Mouse (Mus musculus) heart, embryonic 15.5 days (tissue): ENCODE measurements at regions not wholly inside any gene's neighbourhood (a gene's known extent, or its start where the extent isn't known, plus 50 kb on each side); places are given as distances from the start of the nearest gene placed in this dataset.
"Not testable (repeated sequence)": the region's sequence is repeated elsewhere in the genome, so short reads cannot be mapped to it uniquely, and the experiment has no call there.

Experiments
- ATAC-seq: fragments of 200-750 bp; cut with Nextera tagmentation; replicated peaks from 2 replicates; pipeline ENCODE4 v1.8.0; 2017; ENCODE audit warnings: low read depth, moderate TSS enrichment; ENCODE audit not compliant: insufficient number of reproducible peaks, insufficient read depth, low FRiP score
- H3K27ac ChIP-seq: fragments of 300-500 bp; sonication (generic); 2 replicates; pipeline ENCODE4 v1.5.1; 2015; ENCODE audit warnings: mild to moderate bottlenecking, inconsistent platforms
- H3K27me3 ChIP-seq: fragments of 300-500 bp; sonication (generic); 2 replicates; pipeline ENCODE4 v1.6.1; 2015; ENCODE audit warnings: inconsistent platforms
- H3K36me3 ChIP-seq: fragments of 300-500 bp; sonication (generic); 2 replicates; pipeline ENCODE4 v1.6.1; 2015; ENCODE audit warnings: mild to moderate bottlenecking, inconsistent platforms
- H3K4me1 ChIP-seq: fragments of 300-500 bp; sonication (generic); replicated peaks from 2 replicates; pipeline ENCODE4 v1.6.1; 2015; ENCODE audit warnings: inconsistent platforms
- H3K4me2 ChIP-seq: fragments of 300-500 bp; sonication (generic); 2 replicates; pipeline ENCODE4 v1.6.1; 2015; ENCODE audit warnings: inconsistent platforms, mild to moderate bottlenecking, moderate library complexity
- H3K4me3 ChIP-seq: fragments of 300-500 bp; sonication (generic); 2 replicates; pipeline ENCODE4 v1.5.1; 2015; ENCODE audit warnings: mild to moderate bottlenecking, inconsistent platforms
- H3K9ac ChIP-seq: fragments of 300-500 bp; sonication (generic); 2 replicates; pipeline ENCODE4 v1.6.1; 2015; ENCODE audit warnings: mild to moderate bottlenecking, inconsistent platforms
- H3K9me3 ChIP-seq: fragments of 300-500 bp; sonication (generic); replicated peaks from 2 replicates; pipeline ENCODE4 v1.6.1; 2016; ENCODE audit warnings: inconsistent platforms
- WGBS: fragments of 180-500 bp; shearing (Covaris S2); methylation state at CpG from one replicate; pipeline ENCODE4 v1.1.7; 2015; ENCODE audit warnings: mixed read lengths; 5-methylcytosine and 5-hydroxymethylcytosine counted together

DNA sequence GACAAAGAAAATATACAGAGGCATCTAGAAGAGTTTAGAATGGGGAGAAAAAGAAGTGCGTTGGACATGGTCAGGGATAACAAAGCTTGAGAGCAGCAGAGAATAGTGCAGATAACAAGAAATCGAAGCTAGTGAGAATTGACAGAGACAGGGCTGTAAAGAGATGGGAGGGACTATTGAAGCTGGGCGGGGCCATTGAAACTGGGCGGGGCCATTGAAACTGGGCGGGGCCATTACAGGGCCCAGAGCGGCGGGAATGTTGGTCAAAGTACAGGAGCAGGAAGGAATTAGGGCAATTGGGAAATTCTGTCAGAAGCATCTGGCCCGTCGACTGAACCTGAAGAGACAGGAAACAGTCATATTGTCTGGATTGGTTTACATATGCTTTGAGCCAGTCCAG lies 243.3 kb upstream of the Srek1ip1 start:
- Histone ChIP-seq H3K4me2 (no peak overlapping the region), H3K36me3 (no peaks in the 10 kb centered on the region), H3K9ac (no peak overlapping the region), H3K9me3 (no peaks in the 10 kb centered on the region), H3K27me3 (no peaks in the 10 kb centered on the region), H3K4me1 (no peaks in the 10 kb centered on the region), H3K27ac (no peak overlapping the region), H3K4me3 (no peak overlapping the region)
- no peak for ATAC-seq
- WGBS = 74% methylated on average over 9 of the region's 9 CpGs

DNA sequence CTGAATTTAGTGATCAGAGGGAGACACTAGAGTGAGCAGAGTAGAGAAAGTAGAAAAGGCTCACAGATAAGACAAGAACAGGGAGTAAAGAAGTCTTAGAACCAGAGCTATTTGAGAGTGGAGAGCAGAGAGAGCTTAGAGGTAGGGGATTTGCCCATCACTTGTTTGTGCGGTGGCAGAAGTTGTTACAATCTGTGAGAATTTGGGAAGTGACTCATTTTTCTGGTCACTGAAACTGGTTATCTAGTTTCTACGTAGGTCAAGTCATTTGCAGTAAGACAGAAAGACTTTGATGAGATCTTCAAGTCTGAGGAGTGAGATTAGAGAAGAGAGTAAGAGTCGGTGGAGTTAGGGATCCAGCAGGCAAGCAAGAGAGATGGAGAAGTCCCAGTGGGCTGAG lies 239.0 kb upstream of the Srek1ip1 start:
- no peak for ATAC-seq
- H3K4me1 ChIP-seq = no peaks in the 10 kb centered on the region
- no peak overlapping the region for H3K4me2 ChIP-seq
- no peak overlapping the region for H3K4me3 ChIP-seq
- H3K27me3 ChIP-seq = no peaks in the 10 kb centered on the region
- H3K36me3 ChIP-seq = no peaks in the 10 kb centered on the region
- no peak overlapping the region for H3K9ac ChIP-seq
- H3K27ac ChIP-seq = no peak overlapping the region
- no peaks in the 10 kb centered on the region for H3K9me3 ChIP-seq
- 72% methylated on average over 3 of the region's 3 CpGs for WGBS

DNA sequence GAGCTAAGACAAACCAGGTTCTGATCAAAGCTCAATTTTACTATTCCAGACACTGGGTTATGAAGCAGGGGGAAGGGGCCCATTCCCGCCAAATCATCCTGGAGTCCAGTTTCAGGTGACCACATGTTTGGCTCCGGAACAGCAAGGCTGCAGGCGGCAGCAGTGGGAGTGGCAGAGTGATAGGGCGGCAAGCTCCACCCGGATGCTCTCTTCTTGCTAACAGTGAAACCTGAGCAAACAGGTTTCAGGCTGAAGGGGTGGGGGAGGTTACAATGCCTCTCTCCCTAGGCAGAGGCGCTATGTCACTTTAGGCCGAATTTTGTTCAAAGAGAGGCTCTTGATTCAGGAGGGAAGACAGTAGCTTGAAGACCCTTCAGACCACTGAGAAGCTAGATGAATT lies 235.7 kb upstream of the Srek1ip1 start:
- not testable (repeated sequence) for H3K9ac ChIP-seq, H3K9me3 ChIP-seq, H3K27ac ChIP-seq, H3K4me1 ChIP-seq, H3K4me3 ChIP-seq, ATAC-seq, H3K4me2 ChIP-seq, H3K36me3 ChIP-seq, H3K27me3 ChIP-seq
- WGBS = 28% methylated on average over 7 of the region's 7 CpGs

DNA sequence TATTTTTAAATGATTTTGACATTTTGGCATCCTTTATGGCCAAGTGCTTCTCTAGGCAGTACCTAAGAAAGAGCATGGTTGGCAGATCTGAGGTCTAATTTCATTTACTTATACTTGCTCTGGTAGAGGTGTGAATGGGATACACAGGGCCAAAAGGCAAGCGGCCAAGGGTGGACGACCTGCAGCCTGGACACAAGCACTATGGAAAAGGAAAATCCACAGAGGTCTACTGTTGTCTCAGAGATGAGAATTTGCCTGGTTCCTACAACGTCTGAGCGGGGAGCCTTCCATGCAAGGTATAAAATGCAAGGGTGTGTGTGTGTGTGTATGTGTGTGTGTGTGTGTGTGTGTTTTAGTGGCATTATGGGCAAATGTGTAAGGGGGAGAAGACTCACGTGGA lies 232.4 kb upstream of the Srek1ip1 start:
- Histone ChIP-seq H3K36me3 (no peaks in the 10 kb centered on the region), H3K4me1 (no peaks in the 10 kb centered on the region; the same call in 1 of the 2 replicates), H3K4me3 (no peak overlapping the region), H3K9ac (no peak overlapping the region), H3K27me3 (no peaks in the 10 kb centered on the region), H3K4me2 (no peak overlapping the region), H3K9me3 (no peaks in the 10 kb centered on the region), H3K27ac (0 out of 2 replicates have a peak overlapping the region, but pooled peaks have one; percentile 2)
- 76% methylated on average over 5 of the region's 5 CpGs for WGBS
- no peak for ATAC-seq

DNA sequence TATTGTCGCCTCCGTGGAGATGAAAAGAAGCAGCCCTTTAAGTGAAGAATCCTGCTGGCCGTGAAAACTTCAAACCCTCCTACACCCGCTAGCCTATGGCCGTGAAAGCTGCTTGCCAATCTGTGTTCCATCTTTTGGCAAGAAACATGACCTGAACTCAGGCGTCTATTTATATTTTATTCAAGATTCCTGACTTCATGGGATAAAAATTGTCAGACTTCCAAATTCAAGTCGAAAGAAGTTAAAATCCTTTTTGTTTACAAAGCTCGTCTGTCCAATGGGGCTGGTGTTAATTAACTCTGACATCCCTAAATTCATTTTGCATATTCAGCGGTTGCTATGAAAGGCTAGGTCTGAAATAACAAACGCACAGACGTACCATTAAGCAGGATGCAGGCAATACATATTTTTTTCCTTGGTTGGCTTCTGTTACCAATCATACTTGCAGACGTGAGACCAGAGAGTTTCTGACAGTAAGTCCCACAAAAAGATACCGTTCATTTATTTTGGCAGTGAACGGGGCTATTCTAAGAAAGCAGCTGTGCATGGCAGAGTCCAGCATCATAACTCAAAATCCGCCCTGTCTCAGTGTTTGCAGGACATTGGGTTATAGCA lies 231.7 kb upstream of the Srek1ip1 start:
- Histone ChIP-seq H3K27ac (0 out of 2 replicates have a peak overlapping the region, but pooled peaks have one; percentile 2), H3K4me1 (no peaks in the 10 kb centered on the region; the same call in 1 of the 2 replicates), H3K4me2 (no peak overlapping the region), H3K9me3 (no peaks in the 10 kb centered on the region), H3K9ac (no peak overlapping the region), H3K4me3 (no peak overlapping the region), H3K27me3 (no peaks in the 10 kb centered on the region), H3K36me3 (no peaks in the 10 kb centered on the region)
- ATAC-seq = no peak
- 53% methylated on average over 15 of the region's 15 CpGs for WGBS

DNA sequence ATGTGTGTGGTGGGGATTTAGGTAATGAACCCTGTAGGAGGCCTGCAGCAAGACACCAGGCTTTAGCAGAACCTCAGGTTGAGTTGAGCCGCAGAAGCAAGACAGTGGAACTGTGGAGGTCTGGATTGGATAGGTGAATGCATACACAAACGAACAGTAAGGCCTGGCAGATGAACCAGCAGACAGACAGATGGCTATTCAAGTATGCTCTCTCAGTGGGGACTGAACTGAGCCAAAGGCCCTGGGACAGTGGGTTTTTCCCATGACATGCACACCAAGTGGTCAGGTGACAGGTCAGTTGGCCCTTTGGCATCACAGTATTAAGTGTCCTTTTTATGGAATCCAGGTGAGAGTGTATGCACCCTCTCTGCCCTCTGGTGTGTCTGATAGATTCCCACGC lies 229.7 kb upstream of the Srek1ip1 start:
- Histone ChIP-seq H3K9me3 (no peaks in the 10 kb centered on the region), H3K4me3 (no peak overlapping the region), H3K27me3 (no peaks in the 10 kb centered on the region), H3K4me2 (no peak overlapping the region), H3K4me1 (no peaks in the 10 kb centered on the region; the same call in 1 of the 2 replicates), H3K36me3 (no peaks in the 10 kb centered on the region), H3K9ac (no peak overlapping the region), H3K27ac (no peak overlapping the region)
- no peak for ATAC-seq
- 65% methylated on average over 3 of the region's 3 CpGs for WGBS

DNA sequence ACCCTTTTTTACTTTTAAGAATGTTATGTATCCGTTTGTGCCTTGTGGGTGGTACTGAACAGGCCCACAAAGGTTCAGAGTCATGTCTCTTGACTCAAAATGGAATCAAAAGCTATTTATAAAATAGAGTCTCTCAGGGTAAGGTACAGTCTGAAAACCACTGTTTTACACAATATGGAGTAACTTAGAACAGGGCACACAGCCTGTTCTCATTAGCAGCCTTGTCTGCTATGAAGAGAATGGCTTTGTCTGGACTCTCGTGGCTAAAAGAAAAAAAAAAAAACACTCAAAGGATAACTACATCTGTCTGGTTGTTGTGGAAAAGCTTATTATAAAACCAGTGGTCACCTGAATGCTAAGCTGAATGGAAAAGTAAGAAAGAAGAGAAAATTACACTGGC lies 229.3 kb upstream of the Srek1ip1 start:
- no peak for ATAC-seq
- no peak overlapping the region for H3K4me2 ChIP-seq
- no peak overlapping the region for H3K9ac ChIP-seq
- no peaks in the 10 kb centered on the region; the same call in 1 of the 2 replicates for H3K4me1 ChIP-seq
- no peaks in the 10 kb centered on the region for H3K9me3 ChIP-seq
- H3K27ac ChIP-seq = no peak overlapping the region
- 64% methylated on average over 2 of the region's 2 CpGs for WGBS
- no peaks in the 10 kb centered on the region for H3K36me3 ChIP-seq
- no peak overlapping the region for H3K4me3 ChIP-seq
- no peaks in the 10 kb centered on the region for H3K27me3 ChIP-seq

DNA sequence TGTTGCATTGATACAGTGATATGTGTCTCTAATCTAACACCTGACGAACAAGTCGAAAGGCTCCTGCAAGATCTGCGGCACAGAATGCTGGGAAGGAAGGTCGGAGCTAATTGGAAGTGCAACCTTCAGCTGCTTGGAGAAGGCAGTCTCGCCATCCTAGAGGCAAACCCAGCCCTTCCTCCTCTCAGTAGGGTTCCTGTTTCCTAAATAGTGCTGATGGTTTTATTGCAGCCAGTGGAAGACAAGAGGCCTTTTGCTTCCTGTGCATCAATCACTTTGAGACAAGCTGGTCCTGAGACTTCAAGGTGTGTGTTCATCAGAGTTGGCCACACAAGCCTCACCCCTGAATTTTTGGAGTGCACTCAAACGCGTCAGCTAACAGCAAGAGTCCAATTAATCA lies 228.4 kb upstream of the Srek1ip1 start:
- no peak overlapping the region for H3K27ac ChIP-seq
- H3K4me3 ChIP-seq = no peak overlapping the region
- WGBS = 56% methylated on average over 7 of the region's 7 CpGs
- H3K9ac ChIP-seq = no peak overlapping the region
- ATAC-seq = no peak
- no peak overlapping the region for H3K4me2 ChIP-seq
- no peaks in the 10 kb centered on the region for H3K36me3 ChIP-seq
- H3K4me1 ChIP-seq = no peaks in the 10 kb centered on the region; the same call in 1 of the 2 replicates
- H3K27me3 ChIP-seq = no peaks in the 10 kb centered on the region
- no peaks in the 10 kb centered on the region for H3K9me3 ChIP-seq

DNA sequence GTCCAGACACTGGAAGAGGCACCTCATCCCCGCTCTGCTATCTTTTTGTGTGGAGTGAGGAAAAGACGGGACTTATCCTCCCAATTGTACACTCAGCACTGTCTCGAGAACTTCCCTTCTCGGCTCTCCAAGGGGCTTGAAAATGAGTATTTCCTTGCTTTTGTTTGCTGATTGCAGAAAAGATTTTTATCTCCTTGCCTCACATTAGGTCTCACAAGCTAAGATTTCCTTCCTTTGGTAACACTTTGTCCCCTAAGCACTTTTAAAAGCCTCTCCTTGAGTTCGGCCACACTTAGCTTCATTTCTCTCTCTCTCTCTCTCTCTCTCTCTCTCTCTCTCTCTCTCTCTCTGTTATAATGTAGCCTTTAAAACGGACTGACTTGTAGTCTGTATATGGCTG lies 222.5 kb upstream of the Srek1ip1 start:
- Histone ChIP-seq H3K4me2 (no peak overlapping the region), H3K4me1 (peaks cover 8% of the 10 kb centered on the region; the same call in 1 of the 2 replicates), H3K36me3 (no peaks in the 10 kb centered on the region), H3K9ac (no peak overlapping the region), H3K27ac (no peak overlapping the region), H3K4me3 (no peak overlapping the region), H3K9me3 (no peaks in the 10 kb centered on the region), H3K27me3 (no peaks in the 10 kb centered on the region)
- no peak for ATAC-seq
- 46% methylated on average over 6 of the region's 6 CpGs for WGBS

DNA sequence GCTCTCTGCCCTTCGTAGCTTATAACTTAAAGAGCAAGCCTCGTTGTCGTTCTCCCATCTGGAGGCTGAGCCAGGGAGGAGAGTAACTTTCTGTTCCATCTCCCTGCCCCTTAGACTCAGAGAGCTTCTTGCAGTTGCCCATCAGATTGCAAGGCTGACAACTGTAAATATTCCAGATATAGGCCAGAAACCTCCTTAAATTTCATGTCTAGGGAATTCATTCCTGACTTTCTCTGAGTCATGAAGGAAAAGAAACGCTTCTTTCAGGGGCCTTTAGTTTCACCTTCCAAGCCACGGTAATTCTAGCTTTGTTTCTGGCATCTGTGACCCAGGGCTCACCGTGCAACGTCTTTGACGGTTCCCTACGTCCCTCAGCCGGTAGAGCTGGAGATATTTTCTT lies 220.0 kb upstream of the Srek1ip1 start:
- H3K9ac ChIP-seq = no peak overlapping the region

DNA sequence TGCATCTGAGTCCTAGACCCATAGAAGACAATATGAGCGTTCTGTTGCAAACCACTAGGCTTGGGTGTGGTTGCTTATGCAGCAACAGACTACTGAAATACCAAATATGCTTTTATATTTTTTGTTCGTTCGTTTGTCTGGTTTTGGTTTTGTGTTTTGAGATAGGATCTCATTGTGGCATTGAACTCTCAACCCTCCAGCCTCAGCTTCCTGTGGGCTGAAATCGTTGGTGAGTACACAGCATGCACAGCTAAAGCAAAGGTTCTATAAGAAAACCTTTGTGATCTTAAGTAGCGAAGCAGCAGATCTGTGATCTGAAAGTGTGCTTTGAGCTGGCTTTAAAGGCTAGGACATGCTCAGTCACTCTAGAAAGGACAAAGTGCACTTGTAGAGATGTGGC lies 217.9 kb upstream of the Srek1ip1 start:
- Histone ChIP-seq H3K27me3 (no peaks in the 10 kb centered on the region), H3K4me1 (peaks cover 8% of the 10 kb centered on the region; the same call in 1 of the 2 replicates), H3K9me3 (no peaks in the 10 kb centered on the region), H3K9ac (no peak overlapping the region), H3K36me3 (no peaks in the 10 kb centered on the region), H3K27ac (no peak overlapping the region), H3K4me2 (no peak overlapping the region), H3K4me3 (no peak overlapping the region)
- WGBS = 80% methylated on average over 5 of the region's 5 CpGs
- no peak for ATAC-seq

More for the DNA sequence above, 220.0 kb upstream of the Srek1ip1 start:
- 46% methylated on average over 10 of the region's 10 CpGs for WGBS
- Histone ChIP-seq H3K4me1 (peaks cover 8% of the 10 kb centered on the region; the same call in 1 of the 2 replicates), H3K27ac (no peak overlapping the region), H3K4me2 (no peak overlapping the region), H3K9me3 (no peaks in the 10 kb centered on the region), H3K4me3 (no peak overlapping the region), H3K27me3 (no peaks in the 10 kb centered on the region), H3K36me3 (no peaks in the 10 kb centered on the region)
- ATAC-seq = no peak

DNA sequence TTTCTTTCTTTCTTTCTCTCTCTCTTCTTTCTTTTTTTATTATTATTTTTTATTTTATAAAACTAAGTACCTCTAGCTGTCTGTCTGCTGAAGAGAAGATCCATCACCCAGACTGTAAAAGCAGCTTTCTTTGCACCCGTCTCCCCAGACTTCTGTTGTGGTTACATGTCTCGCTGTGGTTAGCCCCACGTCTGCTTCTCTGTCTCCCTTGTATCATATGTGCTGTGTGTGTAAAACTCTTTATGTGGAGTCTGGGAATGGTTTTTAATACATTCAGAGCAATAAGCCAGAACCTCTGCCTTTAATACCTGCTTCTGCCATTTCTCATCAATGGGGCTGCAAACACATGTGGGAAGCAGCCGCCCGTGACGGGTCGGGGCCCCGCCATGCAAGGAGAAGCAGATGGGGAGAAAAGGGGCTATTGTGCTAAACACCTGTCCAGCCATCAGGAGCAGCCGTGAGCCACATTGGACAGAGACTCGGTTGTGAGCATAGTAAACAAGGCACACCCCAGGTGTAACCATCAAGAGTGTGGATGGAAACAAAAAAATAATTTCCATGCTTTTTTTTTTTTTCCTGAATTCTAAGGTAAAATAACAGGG lies 216.0 kb upstream of the Srek1ip1 start:
- WGBS = 78% methylated on average over 10 of the region's 10 CpGs
- Histone ChIP-seq H3K9ac (no peak overlapping the region), H3K4me3 (no peak overlapping the region), H3K27ac (no peak overlapping the region), H3K4me2 (no peak overlapping the region), H3K36me3 (no peaks in the 10 kb centered on the region), H3K9me3 (no peaks in the 10 kb centered on the region), H3K4me1 (peaks cover 6% of the 10 kb centered on the region; the same call in 1 of the 2 replicates), H3K27me3 (no peaks in the 10 kb centered on the region)
- ATAC-seq = no peak
